Comparison of ENCODE assay signal across 10 mouse cellular contexts in the genomic region with DNA sequence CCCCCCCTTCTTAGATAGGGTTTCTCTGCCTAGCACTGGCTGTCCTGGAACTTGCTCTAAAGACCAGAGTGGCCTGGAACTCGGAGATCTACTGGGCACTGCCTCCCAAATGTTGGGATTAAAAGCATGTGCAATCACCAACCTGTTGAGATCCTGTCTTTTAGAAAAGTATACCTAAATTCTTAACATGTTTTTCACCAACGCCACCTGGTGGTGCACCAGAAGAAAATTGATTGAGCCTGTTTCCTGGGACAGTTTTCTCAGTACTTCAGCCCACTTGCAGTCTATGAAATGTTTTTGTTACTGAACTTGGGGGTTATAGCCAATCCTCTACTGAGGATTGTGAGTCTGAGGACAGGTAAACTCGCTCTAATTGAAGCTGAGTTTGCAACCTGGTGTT. TPM values are rescaled to one million over a fixed set of nuclear protein-coding genes. Genes with fewer than 3 reads are reported as not detected.
DNase-seq lines count a peak whose midpoint lies in the region; ATAC-seq and TF ChIP-seq lines count a peak whose summit lies in the region.
"Had no signal": no experiment of that assay in that cellular context is flagged by ENCODE, and none has a peak within 500 bp of the region (broad histone marks: within the 10 kb centered on the region; RNA-seq: fewer than 3 reads in every experiment).

No protein-coding gene starts in this region.

- H3K27ac ChIP-seq in gastrocnemius, adult 2 months, result no peak overlapping the region

- no peak overlapping the region for H3K4me3 ChIP-seq in gastrocnemius, adult 2 months
- H3K4me3 ChIP-seq in lung, adult 2 months (replicated peaks; ENCODE audit: extremely low read depth, low read depth, low read length), result no peak overlapping the region
- H3K4me3 ChIP-seq: megakaryocyte, embryonic 14.5 days had no signal

- intact Hi-C loops in gastrocnemius, adult 2 months (cut with DNase I), result loop anchor here (10.0 kb wide), 1 partner anchor 702 kb away; the partner anchor contains the start of gene Ergic2

- H3K4me1 ChIP-seq in lung, adult 2 months (ENCODE audit: control insufficient read depth, insufficient read depth, low read length), result no peaks in the 10 kb centered on the region

- no peak for TF ChIP-seq POLR2A in lung, adult 2 months (IDR thresholded peaks at IDR 0.05; ENCODE audit: borderline replicate concordance, extremely low read depth, low read depth, low read length)

- ATAC-seq in monocyte, adult 5-6 weeks (replicated peaks; ENCODE audit: insufficient number of reproducible peaks, low FRiP score, low TSS enrichment, poor library complexity, severe bottlenecking), result no peak

- no peak for DNase-seq in gastrocnemius, adult 2 months
- no peak for DNase-seq in gastrocnemius, adult 18-20 months (ENCODE audit: low spot score)
- peak; percentile 15 for DNase-seq in lung, postnatal 14 days
- DNase-seq in lung, adult 2 months, result no peak
- DNase-seq in ZHBTc4 (ENCODE audit: low read depth, low spot score), result peak; percentile 61
- DNase-seq in retina, embryonic 14.5 days (ENCODE audit: low spot score), result peak; percentile 66
- DNase-seq in urinary bladder, adult 2 months (ENCODE audit: low spot score), result no peak
- DNase-seq: kidney, adult 8-10 months had no signal

- 25% methylated on average over 3 of the region's 3 CpGs for WGBS in lung, adult 2 months

- peak; percentile 40 for TF ChIP-seq CTCF in gastrocnemius, adult 2 months (IDR thresholded peaks at IDR 0.05)
- no peak for TF ChIP-seq CTCF in lung, adult 2 months (IDR thresholded peaks at IDR 0.05; ENCODE audit: insufficient read depth, low read length)

RNA-seq across cellular contexts. Expression of gene Caprin2, which starts 20.8 kb away (rescaled TPM):
- total RNA-seq in gastrocnemius, adult 2 months (2021), result 1 to 10 TPM; 2.7 to 3.4 TPM
- total RNA-seq in gastrocnemius, adult 18-20 months (2021), result 1 to 10 TPM; 2.5 to 3.2 TPM
- 3.5 and 3.6 TPM in 2 replicates for polyA plus RNA-seq in lung, adult 2 months (2012; rRNA removed)
- 16.5 and 19.3 TPM in 2 replicates for polyA plus RNA-seq in urinary bladder, adult 2 months (2012; rRNA removed)
- 5.4 to 9.9 TPM (median 6.1 TPM) in 3 replicates for total RNA-seq in monocyte, adult 5-6 weeks (2017)

RNA-seq across cellular contexts. Expression of gene Sinhcaf, which starts 29.4 kb away (rescaled TPM):
- total RNA-seq in gastrocnemius, adult 2 months (2021), result 1 to 10 TPM; 1.2 to 2.0 TPM
- total RNA-seq in gastrocnemius, adult 18-20 months (2021), result under 1 TPM; 0.62 to 0.91 TPM
- 3.5 and 5.5 TPM in 2 replicates for polyA plus RNA-seq in lung, adult 2 months (2012; rRNA removed)
- 17.8 and 20.9 TPM in 2 replicates for polyA plus RNA-seq in urinary bladder, adult 2 months (2012; rRNA removed)
- total RNA-seq in monocyte, adult 5-6 weeks (2017), result 34.2 to 42.2 TPM (median 38.3 TPM) in 3 replicates

Comparison
In these comparisons a context has a peak if more than half of its experiments do, and no peak if none do; other contexts are left out.
1. DNase-seq: peak in lung, postnatal 14 days (single experiment), ZHBTc4 (single experiment) and retina, embryonic 14.5 days (single experiment); none in gastrocnemius, adult 2 months (single experiment), gastrocnemius, adult 18-20 months (single experiment), lung, adult 2 months (single experiment) and urinary bladder, adult 2 months (single experiment).
2. RNA of gene Sinhcaf, which starts 29.4 kb away (total RNA-seq): 34.2 to 42.2 TPM in monocyte, adult 5-6 weeks; 1.2 to 2.0 TPM in gastrocnemius, adult 2 months and 0.62 to 0.91 TPM in gastrocnemius, adult 18-20 months; every median in the first group is over 10 times any median in the second.